Comparison of ENCODE assay signal across 8 mouse cellular contexts in the genomic region with DNA sequence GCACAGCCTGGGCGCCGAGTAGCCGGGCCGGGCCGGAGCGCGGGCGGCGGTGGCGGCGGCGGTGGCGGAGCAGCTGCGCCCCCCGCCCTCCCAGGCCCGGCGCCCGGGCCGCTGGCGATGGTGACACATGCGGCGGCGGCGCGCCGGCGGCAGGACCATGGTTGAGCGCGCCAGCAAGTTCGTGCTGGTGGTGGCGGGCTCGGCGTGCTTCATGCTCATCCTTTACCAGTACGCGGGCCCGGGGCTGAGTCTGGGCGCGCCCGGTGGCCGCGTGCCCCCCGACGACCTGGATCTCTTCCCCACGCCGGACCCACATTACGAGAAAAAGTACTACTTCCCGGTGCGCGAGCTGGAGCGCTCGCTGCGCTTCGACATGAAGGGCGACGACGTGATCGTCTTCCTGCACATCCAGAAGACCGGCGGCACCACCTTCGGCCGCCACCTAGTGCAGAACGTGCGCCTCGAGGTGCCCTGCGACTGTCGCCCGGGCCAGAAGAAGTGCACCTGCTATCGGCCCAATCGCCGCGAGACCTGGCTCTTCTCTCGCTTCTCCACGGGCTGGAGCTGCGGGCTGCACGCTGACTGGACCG. TPM values are rescaled to one million over a fixed set of nuclear protein-coding genes. Genes with fewer than 3 reads are reported as not detected.
DNase-seq lines count a peak whose midpoint lies in the region; ATAC-seq lines count a peak whose summit lies in the region.

No protein-coding gene starts in this region.

- H3K36me3 ChIP-seq in embryonic facial prominence, embryonic 11.5 days (replicated peaks; ENCODE audit: control insufficient read depth, insufficient read depth, low read depth, low read length): no peaks in the 10 kb centered on the region

- H3K9ac ChIP-seq in embryonic facial prominence, embryonic 11.5 days (replicated peaks; ENCODE audit: low read length): peak overlapping the region; percentile 79

- peak; percentile 14 for ATAC-seq in embryonic facial prominence, embryonic 11.5 days (replicated peaks; ENCODE audit: insufficient number of reproducible peaks, low FRiP score, low TSS enrichment, low read depth)
- ATAC-seq in megakaryocyte progenitor cell, adult 5-6 weeks (replicated peaks; ENCODE audit: poor library complexity): peak; percentile 8; the same call in 1 of the 2 replicates
- ATAC-seq in monocyte, adult 5-6 weeks (replicated peaks; ENCODE audit: insufficient number of reproducible peaks, low FRiP score, low TSS enrichment, poor library complexity, severe bottlenecking): no peak

- H3K4me2 ChIP-seq in embryonic facial prominence, embryonic 11.5 days (ENCODE audit: low read depth, low read length): peak overlapping the region; percentile 96

- peak; percentile 73 for DNase-seq in CD4-positive, CD25-positive, alpha-beta regulatory T cell, adult 2 months (ENCODE audit: low read depth, low spot score)
- DNase-seq in Muller cell, postnatal 12 days (ENCODE audit: inconsistent ontology term): peak; percentile 79
- peak; percentile 63 for DNase-seq in embryonic facial prominence, embryonic 11.5 days (ENCODE audit: low spot score)
- peak; percentile 32 for DNase-seq in heart, postnatal 4 days
- peak; percentile 42 to 54 for DNase-seq in left cerebral cortex, postnatal 14 days (ENCODE audit: low spot score in 2 of 2)
- peak; percentile 40 to 60 for DNase-seq in spleen, adult 18-20 months

- WGBS in embryonic facial prominence, embryonic 11.5 days: under 1% methylated on average over 44 of the region's 76 CpGs

- H3K27ac ChIP-seq in embryonic facial prominence, embryonic 11.5 days (replicated peaks; ENCODE audit: low read depth, low read length): peak overlapping the region; percentile 13; the same call in 1 of the 2 replicates

- no peaks in the 10 kb centered on the region for H3K9me3 ChIP-seq in embryonic facial prominence, embryonic 11.5 days (replicated peaks; ENCODE audit: control insufficient read depth, low read length)

- peaks cover 6% of the 10 kb centered on the region for H3K4me1 ChIP-seq in embryonic facial prominence, embryonic 11.5 days (ENCODE audit: control insufficient read depth, insufficient read depth, low read length)

- peaks cover 6% of the 10 kb centered on the region; the same call in 1 of the 2 replicates for H3K27me3 ChIP-seq in embryonic facial prominence, embryonic 11.5 days (ENCODE audit: control insufficient read depth, insufficient read depth, low read length)

- peak overlapping the region; percentile 75 for H3K4me3 ChIP-seq in embryonic facial prominence, embryonic 11.5 days (ENCODE audit: low read depth, low read length)

- intact Hi-C loops in left cerebral cortex, postnatal 14 days (cut with DNase I): loop anchor here (5.0 to 10.0 kb wide), 3 partner anchors 194 to 1176 kb away; no protein-coding TSS in a partner anchor

RNA-seq across cellular contexts. Expression of a gene that starts 0.4 kb away (rescaled TPM):
- 10.5 and 10.9 TPM in 2 replicates for polyA plus RNA-seq in embryonic facial prominence, embryonic 11.5 days (2014; fragmentation: Nextera tagmentation; extraction: Ambion mirVana)
- 10 to 100 TPM; 30.0 to 33.3 TPM for total RNA-seq in heart, postnatal 4 days (2021)
- total RNA-seq in left cerebral cortex, postnatal 14 days (2021): 10 to 100 TPM; 73.1 to 77.7 TPM
- total RNA-seq in megakaryocyte progenitor cell, adult 5-6 weeks (2015): 12.6 and 17.7 TPM in 2 replicates
- 7.3 and 10.0 TPM in 2 replicates for total RNA-seq in megakaryocyte progenitor cell, adult 5-6 weeks (2017)
- total RNA-seq in monocyte, adult 5-6 weeks (2017): 16.2 to 26.3 TPM (median 21.9 TPM) in 3 replicates
